Mouse (Mus musculus): Measurements from ENCODE around the gene Smg6. TPM values are rescaled to one million over a fixed set of nuclear protein-coding genes. Genes with fewer than 3 reads are reported as not detected.

Smg6 gene
- total RNA-seq, 2 experiments from 2014 or later: 24.0 to 27.0 TPM

DNA sequence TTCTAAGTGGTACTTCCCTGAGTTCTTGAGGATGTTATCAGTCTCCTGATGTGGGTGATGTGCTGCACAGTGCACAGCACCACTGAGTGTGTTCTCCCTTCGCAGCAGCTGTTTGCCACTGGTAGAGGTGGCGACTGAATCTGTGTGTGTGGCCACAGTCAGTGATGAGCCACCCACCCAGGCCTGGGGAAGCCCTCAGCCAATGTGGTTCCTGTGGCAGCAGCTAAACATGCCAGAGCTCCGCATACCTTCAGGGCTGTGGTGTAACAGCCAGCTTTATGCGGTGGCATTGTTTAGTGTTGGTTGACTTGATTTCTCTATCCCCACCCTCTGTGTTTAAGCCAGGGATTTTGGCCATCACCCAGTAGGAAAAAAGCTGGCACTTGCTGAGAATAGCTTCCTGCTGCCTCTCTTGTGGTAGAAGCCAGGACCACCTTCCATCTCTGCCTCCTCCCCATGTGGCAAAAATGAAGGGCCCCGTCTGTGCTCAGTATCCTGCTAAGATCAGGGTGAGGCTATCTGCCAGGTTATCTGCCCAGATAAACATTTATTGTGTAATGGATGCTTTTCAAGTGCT is 177.2 kb downstream of the Smg6 start:
- peak; percentile 51 to 52 for DNase-seq (ENCODE audit: low spot score in 2 of 2)

DNA sequence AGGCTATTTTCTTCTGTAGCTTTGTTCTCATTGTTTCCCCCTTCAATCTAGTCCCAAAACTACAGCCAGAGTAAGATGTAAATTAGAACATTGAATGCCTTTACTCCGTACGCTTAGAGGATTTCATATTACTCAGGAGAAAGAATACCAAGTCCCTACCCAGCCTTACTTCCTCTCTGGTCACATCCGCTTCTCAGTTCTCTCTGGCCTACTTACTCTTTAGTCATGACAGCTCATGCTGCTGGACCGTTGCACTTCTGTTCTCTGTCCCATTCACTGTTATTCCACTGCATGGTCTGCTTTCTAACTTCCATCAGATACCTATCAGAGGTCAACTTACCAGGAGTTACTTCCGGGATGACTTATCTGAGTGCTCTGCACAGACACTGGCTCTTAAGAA is 181.0 kb downstream of the Smg6 start:
- no peak for DNase-seq (ENCODE audit: low spot score in 2 of 2)

DNA sequence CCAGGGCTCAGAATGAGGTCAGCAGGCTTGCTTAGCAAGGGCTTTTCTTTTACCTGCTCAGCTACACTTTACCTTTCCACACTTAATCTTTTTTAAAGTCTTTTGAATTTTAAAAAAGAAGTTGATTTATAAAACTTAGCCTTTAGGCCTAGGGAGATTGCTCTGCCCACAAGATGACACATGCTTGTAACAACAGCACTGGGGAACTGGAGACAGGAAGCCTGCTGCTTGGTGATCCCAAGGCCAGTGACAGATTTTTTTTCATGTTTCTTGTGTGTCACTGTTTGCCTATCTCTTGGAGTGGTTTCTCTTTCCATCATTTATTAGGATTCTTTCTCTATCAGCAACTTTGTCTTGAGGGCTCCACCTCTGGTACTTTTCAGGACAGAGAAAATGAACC is 183.3 kb downstream of the Smg6 start:
- DNase-seq (ENCODE audit: low spot score in 2 of 2): no peak

DNA sequence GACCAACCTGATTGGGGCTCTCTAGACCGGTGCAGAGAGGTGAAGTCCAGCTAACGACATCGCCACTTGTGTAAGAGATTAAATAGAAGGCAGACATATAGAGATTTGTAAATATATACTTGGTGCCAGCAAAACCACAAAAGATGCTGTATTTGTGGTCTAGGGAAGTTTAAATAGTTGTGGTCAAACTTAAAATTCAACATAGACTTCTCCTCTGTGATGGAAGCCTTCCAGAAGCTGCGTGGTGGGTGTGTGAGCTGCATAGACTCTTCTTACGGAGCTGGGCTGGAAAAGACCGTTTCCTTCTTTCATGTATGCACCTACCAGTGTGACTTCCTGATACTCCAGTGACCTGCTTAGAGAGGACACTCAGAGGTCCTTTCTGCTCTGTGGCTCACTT is 190.8 kb downstream of the Smg6 start:
- DNase-seq (ENCODE audit: low spot score in 2 of 2): no peak

DNA sequence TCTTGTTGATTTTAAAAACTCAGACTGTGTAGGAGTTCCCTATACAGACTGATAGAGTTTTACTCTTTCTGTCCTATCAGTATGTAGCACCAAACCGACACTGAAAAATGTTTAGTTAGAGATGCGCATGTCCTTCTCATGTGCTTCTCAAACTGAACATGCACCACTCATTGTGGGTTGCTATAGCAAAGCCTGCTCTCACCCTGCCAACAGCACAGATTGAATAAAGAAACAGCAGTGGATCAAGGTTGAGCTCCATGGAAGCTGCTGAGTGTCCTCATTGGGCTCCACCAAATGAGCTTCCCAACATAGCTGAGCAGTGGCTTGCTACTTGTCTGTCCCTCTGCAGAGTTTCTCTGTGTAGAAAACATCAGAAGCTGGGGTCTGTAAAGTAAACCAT is 192.5 kb downstream of the Smg6 start:
- peak; percentile 23 to 40 for DNase-seq (ENCODE audit: low spot score in 2 of 2)

DNA sequence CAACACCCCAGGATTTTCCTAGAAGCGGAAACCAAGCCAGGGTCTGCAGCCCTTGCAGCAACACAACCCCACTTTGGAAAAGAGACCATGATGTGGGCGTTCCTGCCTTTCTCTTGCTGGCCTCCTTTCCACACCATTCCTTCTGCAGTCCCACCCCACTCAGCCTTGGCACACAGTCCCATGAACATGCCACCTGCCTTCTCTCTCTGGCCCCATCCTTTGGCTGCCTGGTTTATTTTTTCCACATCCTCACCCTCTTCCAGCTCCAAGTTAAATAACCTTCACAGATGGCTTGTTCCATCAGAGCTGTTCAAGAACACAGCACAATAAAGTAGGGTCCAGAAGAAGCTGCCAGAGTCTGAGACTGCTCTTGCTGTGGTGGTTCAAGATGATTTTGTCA is 193.7 kb downstream of the Smg6 start:
- DNase-seq (ENCODE audit: low spot score in 2 of 2): no peak

DNA sequence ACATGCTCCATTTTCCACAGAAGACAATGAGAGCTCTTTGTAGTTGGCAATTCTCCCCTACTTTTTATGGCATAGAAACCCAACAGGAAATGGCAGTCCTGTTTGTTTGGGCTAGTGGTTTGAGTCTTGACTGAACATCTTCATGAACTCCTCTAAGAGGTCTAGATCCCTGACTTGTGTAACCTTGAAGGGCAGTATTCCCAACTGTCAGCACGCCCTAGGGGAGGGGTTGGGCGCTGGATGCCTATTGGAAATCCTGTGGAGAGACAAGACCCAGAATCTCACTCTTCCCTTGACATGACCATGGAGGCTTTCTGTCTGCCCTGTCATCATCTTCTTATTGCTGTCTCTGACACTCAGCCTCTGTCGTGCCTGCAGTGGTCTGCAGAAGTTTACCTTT is 194.2 kb downstream of the Smg6 start:
- no peak for DNase-seq (ENCODE audit: low spot score in 2 of 2)

DNA sequence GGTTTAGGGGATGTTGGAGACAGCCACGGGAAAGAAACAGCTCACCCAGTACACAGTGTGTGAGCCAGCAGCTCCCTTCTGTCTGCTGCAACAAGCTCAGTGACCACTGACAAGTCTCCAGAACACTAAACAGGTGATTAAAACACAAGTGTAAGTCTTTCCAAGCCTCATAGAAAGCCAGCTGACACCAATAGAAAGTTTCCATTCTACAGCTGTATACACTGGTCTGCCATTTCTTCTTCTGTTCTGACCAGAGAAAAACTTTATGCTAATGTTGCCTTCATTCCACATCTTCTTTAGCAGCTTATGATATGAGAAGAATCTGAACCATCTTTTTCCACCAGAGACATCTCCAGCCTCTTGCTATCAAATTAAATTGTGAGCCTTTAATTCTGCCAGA is 195.7 kb downstream of the Smg6 start:
- no peak for DNase-seq (ENCODE audit: low spot score in 2 of 2)

DNA sequence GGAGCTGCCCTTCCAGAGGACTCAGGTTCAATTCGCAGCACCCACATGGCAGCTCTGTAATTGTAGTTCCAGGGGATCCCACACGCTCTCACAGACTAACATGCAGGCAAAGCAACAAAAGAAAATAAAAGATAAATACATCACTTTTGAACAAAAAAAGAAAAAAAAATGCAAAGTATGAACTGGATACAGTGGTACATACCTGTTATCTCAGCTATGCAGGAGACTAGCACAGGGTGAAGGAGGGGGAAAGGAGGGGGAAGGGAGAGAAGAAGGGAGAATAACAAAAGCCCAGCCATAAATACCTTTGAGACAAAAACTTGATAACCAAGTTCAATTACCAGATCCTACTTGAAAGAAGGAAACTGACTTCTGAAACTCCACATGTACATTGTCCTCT is 198.8 kb downstream of the Smg6 start:
- DNase-seq (ENCODE audit: low spot score in 2 of 2): no peak

DNA sequence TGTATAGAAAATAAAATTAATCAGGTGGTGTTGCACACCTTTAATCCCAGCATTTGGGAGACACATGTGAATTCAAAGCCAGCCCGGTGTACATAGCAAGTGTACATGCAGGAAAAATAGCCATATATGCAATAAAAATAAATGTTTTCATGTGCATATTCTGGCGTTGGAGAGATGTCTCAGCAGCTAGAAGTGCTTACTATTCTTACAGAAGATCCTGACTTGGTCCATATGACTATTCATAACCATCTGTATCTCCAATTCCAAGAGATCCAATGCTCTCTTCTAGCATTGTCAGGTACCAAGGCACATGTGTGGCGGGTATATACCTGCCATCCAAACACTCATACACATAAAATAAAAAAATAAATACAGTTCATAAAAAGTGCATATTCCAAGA is 200.8 kb downstream of the Smg6 start:
- no peak for DNase-seq (ENCODE audit: low spot score in 2 of 2)

DNA sequence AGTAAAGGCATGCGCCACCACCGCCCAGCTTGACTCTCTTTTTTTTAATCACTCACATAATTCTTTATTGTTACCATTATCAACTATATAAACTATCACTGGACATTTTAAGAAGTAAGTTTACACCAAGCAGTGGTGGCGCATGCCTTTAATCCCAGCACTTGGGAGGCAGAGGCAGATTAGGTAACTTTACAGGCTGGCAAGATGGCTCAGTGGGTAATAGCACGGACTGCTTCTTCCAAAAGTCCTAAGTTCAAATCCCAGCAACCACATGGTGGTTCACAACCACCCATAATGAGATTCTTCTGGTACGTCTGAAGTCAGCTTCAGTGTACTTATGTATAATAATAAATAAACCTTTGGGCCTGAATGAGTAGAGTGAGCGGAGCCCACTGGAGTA is 203.9 kb downstream of the Smg6 start:
- no peak for DNase-seq (ENCODE audit: low spot score in 2 of 2)

DNA sequence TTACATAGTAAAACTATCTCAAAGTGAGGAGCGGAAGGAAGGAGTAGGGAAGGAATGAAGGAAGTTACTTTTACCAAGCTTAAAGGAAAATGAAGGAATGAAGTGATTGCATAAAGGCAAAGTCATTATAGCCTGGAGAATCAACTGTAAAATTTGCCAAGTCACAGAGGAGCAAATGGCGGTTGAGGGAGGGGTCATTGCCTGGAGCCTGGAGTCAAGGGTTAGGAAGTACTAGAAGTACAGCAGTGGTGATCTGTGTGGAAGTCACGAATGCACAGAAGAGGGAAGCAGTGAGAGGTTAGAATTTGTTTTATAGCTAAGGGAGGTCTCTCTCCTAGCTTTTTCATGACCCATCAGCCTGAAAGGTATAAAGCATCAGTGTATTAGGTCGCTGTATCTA is 205.7 kb downstream of the Smg6 start:
- no peak for DNase-seq (ENCODE audit: low spot score in 2 of 2)

DNA sequence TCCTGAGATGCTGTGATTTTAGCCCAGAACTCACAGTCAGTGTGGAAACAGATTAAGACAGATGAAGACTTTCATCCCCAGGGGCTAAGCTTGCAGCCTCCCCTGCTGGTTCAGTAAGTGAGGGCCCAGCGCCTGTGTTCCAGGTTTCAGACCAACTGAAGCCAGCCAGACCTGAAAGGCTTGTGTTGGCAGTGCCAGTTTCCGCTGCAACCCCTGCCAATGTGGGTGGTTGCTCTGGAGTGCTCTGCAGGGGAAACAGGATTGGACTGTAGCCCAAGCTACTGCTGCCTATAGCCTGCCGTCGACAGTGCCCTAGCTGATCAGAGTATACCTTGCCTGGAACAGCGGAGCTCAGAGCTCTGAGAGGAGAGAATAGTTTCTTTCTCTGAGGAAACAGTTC is 206.7 kb downstream of the Smg6 start:
- DNase-seq (ENCODE audit: low spot score in 2 of 2): peak; percentile 59 to 69

DNA sequence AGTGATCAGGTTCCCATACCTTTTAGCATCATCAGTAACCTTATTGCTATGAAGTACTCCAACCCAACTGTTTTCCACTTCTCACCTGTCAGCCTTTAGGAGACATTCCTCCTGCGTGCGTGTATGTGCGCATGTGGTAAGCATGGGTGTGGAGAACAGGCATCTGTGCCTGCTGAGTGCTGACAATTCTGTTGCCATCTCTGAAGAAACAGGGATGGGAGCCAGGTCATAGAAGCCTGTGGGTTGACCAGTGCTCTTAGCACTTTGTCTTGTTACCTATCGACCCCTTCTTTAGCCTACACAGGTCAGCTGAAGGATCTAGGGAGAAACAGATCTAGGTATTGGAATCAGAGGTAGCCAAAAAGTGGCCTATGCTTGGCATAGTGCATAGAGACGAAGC is 207.8 kb downstream of the Smg6 start:
- DNase-seq (ENCODE audit: low spot score in 2 of 2): no peak

DNA sequence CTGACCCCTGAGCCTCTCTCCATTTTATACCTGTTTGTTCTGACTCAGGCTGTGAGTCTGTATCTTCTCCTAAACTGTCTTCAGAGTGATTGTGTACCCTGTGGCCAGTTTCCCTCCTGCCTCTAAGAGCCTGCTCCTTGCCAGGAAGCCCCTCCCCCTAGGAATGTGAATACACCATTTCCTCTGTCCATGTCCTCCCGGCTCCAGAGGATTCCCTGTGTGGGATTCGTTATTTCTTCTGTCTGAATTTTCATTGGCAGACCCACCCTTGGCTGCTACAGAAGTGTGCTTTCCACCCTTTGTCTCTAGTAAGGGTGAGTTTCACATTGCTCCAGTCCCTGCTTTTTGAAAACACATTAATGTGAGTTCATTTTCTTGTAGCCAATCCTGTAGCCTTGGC is 208.3 kb downstream of the Smg6 start:
- DNase-seq (ENCODE audit: low spot score in 2 of 2): no peak

DNA sequence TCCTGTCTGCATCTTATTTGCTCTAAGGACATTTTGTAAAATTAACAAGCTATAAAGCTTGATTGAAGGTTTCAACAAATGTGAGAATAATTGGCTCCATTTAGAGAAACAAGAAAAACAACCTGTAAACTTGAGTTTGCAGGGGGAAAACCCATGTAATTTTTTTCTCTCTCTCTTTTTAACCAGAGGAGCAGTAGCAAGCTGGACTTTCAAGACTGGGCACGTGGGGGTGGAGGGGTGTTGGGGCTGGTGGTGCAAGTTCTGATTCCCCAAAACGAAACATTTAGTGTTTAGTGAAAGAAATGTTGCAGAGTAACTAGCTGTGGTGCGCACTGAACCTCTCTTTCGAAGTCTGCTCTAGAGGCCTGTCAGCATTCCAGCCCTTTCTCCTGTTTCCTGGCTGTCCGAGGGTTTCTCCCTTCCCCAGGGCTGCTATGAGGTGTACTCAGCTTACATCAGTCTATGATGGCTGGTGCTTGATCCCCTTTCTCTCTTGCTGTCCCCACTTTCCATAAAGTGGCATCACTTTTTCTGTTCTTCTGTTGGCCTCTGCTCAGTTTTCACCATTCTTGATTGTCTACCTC is 209.0 kb downstream of the Smg6 start:
- no peak for DNase-seq (ENCODE audit: low spot score in 2 of 2)

DNA sequence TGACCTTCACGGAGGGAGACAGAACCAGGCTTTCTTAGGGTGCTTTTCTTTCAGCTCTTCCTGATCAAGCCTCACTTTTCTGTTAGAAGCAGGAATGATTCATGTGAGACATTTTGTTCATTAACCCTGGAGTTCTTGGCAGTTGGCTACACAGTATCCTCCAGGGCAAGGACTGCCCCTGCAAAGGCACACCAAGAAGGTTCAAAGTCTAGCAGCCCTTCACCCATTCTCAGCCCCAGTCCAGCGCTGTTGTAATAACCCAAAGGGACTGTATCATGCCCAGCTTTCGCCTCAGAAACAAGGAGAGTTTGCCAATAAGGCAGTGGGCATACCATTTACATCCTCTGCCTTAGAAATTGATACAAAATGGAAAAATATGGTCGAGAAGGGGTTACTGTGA is 209.7 kb downstream of the Smg6 start:
- DNase-seq (ENCODE audit: low spot score in 2 of 2): no peak

DNA sequence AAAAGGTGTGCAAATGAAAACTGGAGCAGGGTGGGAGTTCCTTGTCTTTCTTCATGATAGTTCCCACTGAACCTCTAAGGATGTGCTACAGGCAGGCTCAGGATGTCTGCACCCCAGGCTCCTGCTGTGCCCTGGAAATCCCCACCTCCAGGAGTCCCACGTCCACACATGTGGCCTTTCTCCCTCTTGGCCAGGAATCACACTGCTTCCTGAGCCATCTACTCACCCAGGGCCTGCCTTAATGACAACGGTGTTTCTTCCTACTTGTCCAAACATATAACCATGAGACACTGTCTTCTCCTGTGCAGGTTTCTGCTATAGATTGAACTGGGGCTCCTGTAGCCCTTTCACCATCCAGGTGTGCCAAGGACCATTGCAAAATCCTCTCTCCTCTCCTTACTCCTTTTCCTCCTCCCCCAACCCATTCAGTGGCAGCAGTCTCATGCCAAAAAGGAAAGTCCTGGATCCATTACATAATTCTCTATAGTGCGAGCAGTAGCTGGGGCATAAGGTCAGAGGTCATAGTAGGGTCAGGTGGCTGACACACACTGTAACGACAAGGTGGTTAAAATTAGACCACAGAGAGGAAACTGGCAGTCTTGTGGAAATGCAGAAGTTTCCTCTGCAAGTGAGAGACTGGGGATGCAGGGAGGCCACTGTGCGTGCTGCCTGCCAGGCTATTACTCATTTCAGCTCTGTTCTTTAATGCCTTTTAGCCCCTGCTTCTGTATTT is 211.2 kb downstream of the Smg6 start:
- no peak for DNase-seq (ENCODE audit: low spot score in 2 of 2)

DNA sequence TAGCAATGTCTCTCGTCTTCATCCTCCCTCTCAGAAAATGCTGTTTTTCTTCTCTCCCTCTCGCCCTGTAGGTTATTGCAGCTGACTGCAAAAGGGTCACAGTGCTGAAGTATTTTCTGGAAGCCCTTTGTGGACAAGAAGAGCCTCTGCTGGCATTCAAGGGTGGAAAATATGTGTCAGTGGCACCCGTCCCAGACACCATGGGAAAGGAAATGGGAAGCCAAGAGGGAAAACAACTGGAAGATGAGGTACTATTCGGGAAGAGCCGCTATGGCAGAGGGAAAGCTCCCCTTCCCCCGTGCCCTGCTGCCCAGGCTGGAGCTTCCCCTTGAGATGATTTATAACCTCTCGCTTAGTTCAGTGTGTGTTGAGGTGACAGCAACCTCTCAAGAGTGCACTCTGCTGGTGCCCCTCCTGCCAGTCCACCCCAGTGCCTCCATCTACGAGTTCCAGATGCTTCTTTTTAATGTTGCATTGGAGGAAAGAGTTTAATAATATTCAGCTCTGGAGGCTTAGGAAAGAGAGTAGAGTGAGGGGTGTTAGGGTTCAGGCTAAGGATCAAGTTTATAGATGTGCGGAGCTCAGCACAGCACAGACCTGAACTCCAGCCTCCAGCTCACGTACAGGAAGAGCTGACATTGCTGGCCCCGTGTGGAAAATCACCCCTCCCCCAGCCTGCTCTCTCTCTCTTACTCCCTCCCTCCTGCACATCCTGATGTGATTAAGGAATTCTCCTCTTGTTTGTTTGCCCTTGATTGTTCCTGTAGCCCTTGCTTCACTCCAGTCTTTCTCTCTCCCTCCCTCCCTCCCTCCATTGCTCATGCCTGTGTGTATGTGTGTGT is 213.7 kb downstream of the Smg6 start:
- no peak for DNase-seq (ENCODE audit: low spot score in 2 of 2)

DNA sequence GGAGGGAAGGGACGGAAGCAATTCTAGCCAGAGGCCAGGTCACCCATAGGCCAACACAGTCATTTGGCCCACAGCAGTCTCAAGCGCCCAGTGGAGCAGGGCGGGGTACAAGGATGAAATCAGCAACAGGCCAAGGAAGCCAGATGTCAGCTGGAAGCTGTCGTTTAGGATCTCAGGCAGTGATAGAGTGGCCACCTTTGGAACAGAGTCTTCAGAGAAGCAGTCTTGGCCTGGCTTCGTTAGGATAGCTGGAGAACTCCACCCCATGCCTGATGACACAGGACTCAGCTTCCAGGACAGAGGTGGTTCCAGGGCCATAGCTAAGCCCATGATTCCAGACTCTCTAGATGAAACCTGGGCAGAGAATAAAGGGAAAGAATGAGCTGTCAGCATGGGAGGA is 214.8 kb downstream of the Smg6 start:
- no peak for DNase-seq (ENCODE audit: low spot score in 2 of 2)

DNA sequence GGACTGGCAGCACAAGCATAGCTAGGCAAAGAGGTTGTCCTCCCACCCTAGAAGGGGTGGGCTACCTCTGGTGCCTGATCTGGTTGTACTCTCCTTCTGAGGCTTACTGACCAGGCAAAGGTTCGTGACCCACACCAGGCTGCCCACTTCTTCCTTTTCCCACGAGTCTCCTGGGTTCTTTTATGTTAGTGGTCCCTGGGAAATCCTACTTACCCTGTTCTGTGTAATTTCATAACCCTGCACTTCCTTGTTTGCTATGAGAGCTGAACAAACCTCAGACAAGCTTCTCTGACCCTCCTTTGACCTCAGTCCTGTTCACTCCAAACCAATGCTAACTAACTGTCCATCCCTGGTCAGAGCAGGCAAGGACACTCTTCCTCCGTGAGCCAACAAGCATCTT is 215.4 kb downstream of the Smg6 start:
- DNase-seq (ENCODE audit: low spot score in 2 of 2): no peak

DNA sequence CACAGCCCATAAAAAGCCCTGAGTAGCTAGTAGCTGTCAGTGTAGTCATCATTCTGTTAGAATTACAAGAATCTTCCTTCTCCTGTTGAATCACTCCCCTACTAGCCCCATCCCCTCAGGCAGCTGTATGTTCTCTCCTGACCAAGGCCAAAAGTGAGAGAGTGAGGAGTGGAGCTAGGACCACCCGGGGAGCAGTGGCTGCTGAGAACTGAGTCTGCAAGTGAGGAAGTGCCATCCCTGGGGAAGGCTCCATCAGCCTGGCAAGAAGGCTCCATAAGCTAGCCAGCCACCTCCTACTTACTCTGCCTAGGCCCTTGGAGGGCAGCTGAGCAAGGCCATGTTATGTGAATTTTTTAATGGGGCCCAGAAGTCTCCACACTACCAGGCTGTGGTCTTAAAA is 216.3 kb downstream of the Smg6 start:
- DNase-seq (ENCODE audit: low spot score in 2 of 2): no peak

Measured in layer of hippocampus, postnatal 10 days (tissue).